Mouse (Mus musculus) layer of hippocampus, postnatal 25 days (tissue): Measurements from ENCODE around the gene Gm45711. TPM values are rescaled to one million over a fixed set of nuclear protein-coding genes. Genes with fewer than 3 reads are reported as not detected.
"Not testable (repeated sequence)": the region's sequence is repeated elsewhere in the genome, so short reads cannot be mapped to it uniquely, and the experiment has no call there.

Experiments
- DNase-seq, 2 experiments: peaks; one replicate each; pipeline ENCODE4 v3.0.0; 2022; ENCODE audit warnings: mixed read lengths in 2 of 2, low spot score in 1 of 2; ENCODE audit errors: extremely low spot score in 1 of 2
- total RNA-seq, 2 experiments: library from RNA; stranded (reverse); gene quantifications; 2 replicates each; pipeline ENCODE4 v1.2.3; 2021

Gm45711 gene
- not detected for total RNA-seq

DNA sequence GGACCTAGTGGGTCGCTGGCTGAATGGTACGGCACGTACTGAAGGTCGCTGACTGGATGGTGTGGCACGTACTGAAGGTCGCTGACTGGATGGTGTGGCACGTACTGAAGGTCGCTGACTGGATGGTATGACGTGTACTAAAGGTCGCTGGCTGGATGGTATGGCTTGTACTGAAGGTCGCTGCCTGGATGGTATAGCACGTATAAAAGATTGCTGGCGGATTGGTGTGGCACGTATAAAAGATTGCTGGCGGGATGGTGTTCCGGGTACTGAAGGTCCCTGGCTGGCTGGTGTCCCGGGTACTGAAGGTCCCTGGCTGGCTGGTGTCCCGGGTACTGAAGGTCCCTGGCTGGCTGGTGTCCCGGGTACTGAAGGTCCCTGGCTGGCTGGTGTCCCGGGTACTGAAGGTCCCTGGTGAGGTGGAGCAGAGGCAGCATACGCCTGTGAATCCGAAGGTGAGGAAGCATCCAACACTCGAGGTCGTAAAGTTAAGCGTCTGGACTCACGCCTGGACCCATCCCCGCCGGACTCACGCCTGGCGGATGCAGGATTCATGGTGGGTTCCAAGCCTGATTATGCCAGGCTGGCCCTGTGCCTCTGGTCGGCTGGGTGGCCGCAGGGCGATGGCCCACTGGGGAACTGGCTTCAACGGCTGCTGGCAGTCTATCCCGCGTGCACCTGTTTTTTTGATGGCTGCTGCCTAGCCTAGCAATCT, at the start of gene Gm45711, which contains the start of gene Cmtm1:
Gm45711 (minus strand) TSS at position 641 of the 715 bp plus-strand sequence.
Cmtm1 (minus strand) TSS at position 705 of the 715 bp plus-strand sequence.
- DNase-seq: not testable (repeated sequence)

DNA sequence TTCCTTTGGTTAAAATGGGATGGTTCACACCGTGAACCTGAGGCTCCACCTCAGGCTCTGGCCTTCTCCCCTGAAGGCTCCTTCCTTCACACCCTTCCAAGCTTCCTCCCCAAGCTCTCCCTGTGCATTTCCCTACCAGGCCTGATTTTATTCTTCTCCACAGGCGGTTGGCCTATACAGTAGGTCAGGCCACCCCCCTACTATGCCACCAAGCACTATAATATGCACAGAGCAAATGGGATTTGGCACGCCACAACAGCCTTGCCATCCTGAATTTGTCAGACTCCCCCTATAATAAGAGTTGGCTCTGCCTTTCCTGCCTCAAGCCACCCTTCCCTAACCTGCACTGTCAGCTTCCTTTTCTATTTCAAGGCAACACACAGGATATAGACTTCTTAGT, 48.8 kb upstream of the Gm45711 start:
- no peak for DNase-seq

DNA sequence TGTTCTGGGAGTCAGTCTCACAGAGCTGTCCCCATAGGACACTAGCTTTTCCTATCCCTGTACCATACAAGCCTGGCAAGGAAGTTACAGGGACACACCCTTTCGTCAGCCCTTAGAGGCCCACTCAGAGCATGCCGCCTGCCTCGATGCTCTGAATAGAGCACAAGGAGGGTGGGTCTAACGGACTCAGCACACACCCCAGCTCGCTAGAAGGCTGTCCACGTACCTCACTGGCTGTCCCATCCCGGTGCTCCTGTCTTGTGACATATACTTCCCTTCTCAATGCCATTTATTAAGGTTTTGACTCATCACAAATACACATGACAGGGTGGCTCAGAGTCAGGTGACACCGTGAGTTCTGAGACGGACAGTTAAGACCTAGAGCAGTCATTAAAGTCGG, 44.6 kb upstream of the Gm45711 start:
- no peak for DNase-seq

DNA sequence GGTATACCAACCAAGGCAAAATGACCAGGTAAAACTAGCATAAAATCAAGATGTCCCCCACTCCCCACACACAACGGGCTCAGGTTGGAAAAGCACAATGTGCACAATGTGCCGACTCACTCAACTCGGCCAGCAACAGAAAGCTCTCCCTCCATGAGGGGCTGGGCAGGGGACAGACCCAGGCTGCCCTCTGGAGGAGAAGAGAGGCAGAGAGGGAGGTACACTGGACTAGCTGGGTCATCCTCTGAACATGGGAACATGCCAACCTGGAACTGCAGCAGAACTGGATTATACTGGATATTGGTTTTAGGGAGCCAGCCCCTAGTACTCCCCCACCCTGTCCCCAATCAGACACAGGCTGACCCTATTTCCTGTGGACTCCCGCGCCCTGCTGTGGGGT, 43.3 kb upstream of the Gm45711 start:
- DNase-seq: no peak

DNA sequence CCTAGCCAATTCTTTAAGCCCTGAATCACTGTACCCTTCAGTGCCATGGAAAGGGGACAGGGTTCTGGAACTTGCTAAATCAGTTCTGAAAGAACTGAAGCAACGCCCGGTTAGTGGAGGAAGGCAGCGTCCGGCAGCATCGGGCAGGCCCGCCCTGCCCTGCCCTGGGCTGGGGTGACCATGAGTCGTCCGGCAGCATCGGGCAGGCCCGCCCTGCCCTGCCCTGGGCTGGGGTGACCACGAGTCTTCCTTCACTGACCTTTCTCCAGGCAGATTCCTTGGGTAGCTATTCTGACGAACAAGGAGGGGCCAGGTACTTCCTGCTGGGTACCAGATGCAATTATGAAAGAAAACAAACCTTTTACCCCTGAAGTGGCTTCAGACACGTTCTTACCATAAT, 40.2 kb upstream of the Gm45711 start:
- DNase-seq: no peak

DNA sequence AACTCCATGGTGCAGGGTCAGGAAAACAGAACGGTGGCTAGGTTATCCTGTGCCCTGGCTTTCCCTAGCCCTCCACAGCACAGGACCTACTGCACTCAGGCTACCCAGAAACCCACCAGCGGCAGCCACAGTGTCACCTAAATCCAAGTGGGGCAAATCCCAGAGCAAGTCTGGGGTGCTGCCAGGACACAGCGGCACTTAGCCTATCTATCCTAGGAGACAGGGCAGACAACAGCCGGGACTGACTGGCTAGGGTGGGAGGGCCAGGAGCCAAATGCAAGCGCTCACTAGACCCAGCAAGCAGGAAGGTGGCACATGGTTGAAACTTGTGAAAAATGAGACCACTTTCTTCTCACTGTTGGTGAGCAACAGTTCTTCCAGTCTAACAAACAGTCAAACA, 39.1 kb upstream of the Gm45711 start:
- no peak for DNase-seq

DNA sequence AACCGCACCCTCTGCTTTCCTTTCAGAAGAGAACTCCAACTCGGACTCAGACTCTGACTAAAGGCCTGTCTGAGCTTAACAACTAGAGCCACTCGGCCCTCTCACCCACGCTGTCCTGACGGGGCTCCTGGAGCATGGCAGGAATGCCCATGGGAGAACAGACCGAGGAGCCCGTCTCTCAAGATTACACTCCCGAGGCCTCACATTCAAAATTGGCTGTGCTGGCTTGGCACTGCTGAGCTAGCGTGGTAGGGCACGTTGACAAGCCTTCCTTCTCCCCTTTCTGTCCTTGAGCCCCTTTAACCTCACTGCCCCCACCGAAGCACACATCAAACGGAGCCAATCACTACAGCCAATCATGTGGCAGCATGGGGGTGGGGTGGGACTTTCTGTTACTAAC, 36.8 kb upstream of the Gm45711 start:
- no peak for DNase-seq

DNA sequence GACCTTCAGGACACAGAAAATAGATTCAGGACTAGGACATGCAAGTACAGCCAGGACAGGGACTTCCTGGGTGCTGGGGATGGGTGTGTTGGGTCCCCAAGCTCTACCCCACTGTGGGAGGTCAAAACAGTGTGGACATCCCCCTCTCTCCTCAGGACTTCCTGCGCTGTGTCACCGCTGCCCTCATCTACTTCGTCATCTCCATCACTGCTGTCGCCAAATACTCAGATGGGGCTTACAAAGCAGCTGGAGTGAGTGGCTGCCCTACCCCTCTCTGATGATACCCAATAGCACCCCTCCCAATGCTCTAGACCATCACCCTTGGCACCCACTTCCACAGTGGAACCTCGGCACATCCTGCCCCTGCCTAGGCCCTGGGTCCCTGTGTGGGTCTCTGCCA, 34.7 kb upstream of the Gm45711 start:
- DNase-seq: no peak

DNA sequence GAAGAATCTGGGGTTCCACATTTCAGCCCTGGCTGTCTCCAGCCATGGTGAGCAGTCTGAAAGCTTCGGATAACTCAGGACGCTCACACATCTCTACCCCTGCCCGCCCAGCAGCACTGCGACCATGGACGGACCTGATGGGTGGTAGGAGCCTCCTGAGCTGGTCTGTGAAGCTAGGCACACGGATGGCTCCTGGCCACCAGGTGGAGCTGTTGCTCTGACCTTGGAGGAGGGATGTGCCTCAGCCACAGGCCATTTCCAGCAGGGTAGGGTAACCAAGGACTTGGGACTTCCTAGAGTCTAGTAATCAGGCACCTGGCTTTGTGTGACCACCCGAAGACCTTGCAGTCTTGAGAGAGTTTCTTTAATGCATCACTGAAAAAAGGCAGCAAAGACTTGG, 34.1 kb upstream of the Gm45711 start:
- peak; percentile 84 to 94 for DNase-seq

DNA sequence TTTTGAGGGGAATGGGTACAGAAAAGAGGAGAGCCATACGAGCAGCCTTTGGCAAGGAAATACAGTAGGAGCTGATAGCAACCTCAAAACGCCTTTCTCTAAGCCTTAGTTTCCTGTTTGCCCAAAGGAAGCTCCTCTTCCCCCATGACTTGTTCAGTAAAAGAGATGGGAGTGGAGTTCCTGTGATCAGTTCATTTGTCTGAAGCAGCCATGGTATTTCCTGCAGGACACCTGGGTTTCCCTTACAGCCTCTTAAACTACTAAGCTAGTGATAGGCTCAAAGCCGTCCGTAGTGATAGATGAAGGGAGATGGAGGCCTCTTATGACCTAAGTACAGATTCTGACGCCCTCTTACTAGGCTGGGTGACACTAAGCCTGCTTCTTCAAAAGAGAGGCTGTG, 32.5 kb upstream of the Gm45711 start:
- DNase-seq: no peak

DNA sequence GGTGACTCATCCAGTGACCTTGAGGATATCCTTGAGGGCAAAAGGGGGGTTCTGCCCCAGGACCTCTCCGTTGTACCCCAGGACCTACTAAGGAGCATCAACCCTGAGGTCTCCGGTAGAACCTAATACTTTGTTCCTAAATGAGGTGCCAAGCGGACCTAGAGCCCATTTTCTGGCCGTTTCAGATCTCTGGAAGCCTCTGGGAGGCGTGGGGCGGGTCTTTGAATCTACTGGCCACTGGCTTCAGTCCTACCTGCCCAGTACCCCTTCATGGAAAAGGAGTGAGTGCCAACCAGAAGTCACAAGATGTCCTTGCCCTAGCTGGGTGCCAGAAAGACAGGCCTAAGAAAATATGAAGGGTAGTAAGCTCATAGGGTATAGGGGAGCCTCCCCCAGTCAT, 31.8 kb upstream of the Gm45711 start:
- no peak for DNase-seq

DNA sequence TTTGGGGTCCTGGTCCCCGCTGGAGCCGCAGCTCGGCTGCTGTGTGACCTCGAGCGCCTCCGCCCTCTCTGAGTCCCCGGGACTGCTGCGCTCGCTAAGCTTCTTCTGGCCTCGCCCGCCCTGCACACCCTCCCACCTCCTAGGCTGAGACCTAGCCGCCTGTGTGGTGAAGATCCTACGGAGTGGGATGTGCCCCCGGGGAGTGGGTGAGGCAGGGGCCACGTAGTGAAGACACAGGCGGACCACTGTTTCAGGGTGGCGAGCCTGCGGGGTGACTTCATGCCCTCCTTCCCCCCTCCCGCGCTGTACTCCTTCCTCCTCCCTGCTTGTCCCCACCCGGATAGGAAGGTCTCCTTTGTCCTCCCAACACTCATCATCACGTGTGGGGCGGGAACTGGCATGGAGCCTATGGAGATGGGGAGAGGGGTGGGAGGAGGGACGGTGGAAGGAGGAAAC, 31.3 kb upstream of the Gm45711 start:
- peak in 1 of 2 experiments; percentile 28 for DNase-seq

DNA sequence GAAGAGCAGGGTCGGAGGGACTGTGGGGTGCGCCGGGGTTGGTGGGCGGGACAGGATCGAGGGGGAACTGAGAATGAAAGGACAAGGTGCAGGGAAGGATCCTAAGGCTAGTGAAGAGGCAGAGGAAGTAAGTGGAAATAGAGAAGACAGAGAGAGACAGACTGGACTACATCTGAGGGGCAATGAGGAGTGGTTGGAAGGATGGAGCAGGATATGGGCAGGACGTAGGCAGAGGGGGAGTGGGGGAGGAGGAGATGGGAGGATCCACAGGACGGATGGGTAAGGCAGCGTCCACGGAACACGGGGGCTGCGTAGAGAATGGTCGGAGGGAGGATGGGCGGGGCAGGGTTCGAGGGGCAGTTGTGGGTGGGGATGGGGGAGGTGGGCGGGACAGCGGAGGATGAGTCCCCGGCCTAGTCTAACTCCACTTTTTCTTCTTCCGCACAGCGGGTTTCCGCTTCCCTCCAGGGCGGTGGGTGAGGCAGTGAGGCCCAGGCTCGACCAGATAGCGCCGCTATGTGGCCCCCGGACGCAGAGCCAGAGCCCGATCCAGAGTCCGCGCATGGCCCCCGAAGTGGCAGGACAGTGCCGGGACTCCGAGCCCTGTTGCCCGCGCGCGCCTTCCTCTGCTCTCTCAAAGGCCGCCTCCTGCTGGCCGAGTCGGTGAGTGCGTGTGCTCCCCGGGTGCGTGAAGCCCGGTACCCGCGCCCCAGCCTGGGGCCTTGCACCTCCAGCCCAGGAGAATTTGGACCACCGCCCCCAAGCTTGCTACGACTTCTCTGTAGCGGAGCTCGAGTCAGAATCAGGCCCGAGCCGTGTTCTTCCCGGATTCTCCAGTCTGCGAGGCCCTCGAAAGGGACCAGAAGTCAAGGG, 30.6 kb upstream of the Gm45711 start:
- DNase-seq: peak; percentile 50 to 65

DNA sequence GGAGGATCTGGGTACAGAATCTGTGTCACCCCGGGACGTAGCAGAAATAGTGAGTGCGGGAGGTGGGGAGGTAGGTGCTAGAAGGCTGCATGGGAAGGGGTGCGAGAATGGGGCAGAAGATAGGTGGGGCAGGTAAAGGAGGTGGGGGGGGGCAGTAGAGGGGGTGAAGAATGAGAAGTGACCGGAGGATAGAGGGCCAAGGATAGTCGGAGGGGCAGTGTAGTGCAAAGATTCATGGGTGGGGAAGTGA, 30.0 kb upstream of the Gm45711 start:
- DNase-seq: no peak

DNA sequence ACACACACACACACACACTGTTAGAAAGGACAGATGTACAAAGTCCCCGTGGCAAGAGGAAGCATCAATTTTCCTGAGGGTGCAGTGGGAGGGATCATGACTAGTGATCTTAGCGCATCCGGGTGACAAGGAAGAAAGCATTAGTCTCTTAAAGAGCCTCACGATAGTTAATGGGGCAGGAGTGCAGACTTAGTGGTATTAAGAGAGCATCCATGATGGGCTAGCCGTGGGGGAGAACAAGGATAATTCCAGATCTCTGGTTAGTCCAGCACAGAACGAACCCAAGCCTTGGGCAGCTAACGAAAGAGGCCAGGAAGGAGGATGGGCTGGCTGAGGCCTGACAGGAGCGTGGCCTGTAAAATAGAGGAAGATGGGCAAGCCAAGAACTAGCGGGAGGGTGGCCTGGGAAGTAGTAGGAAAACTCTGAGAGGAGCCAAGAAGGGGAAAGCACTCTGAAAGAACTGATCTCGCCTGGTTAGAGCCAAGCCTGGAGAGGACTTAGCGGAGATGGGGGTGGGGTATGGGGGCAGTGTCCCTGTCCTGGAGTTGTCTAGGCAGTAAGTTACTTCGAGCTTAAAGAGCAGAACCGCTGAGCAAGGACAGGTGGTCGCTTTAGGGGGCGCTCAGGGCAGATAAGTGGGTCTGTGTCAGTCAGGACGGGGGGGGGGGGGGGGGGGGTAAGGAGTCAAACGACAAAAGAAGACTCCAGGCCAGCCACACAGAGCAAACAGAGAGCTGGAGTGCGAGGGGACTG, 29.5 kb upstream of the Gm45711 start, which contains the start of gene Cmtm3:
Cmtm3 (plus strand) TSS at position 182 of the 754 bp plus-strand sequence.
- no peak for DNase-seq

DNA sequence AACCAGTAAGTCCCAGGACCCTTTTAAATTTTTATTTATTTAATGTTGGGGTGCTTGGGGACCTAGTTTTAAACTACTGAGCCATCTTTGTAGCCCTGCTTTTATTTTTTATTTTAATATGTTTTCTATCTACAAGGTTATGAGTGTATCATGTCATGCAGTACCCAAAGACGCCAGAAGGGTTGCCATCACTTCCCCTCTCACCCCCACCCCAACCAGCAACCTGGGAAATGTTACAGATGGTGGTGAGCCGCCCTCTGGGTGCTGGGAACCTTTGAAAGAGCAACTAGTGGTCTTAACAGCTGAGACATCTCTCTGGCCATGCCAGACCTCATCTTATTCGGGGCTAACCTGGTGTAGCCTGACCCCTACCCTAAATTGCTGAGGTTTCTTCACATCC, 28.0 kb upstream of the Gm45711 start:
- DNase-seq: no peak

DNA sequence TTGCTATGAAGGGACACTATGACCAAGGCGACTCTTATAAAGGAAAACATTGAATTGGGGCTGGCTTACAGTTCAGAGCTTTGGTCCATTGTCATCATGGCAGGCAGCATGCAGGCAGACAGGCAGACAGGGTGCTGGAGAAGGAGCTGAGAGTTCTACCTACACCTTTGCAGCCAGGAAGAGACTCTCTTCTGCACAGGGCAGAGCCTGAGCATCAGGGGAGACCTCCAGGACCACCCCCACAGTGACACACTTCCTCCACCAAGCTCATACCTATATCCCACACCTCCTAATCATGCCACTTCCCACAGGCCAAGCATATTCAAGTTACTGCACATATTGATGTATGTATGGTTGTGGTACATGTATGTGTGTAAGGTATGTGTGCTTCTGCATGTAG, 26.9 kb upstream of the Gm45711 start:
- DNase-seq: no peak

DNA sequence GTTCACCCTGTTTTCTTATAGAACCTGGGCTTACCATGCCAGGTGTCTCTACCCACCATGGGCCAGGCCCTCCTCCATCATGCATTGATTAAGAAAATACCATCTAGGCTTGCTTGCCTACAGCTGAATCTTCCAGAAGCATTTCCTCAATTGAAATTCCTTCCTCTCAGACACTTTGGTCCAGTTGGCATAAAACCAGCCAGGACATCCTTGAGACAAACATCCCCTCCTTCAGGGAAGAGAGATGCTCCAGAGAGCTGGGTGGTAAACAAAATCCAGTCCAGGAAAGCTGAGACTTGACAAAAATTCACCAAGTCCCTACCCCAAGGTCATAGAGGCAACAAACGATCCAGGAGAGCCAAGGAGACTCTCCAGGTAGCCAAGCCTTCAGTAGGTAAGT, 24.3 kb upstream of the Gm45711 start:
- DNase-seq: no peak

DNA sequence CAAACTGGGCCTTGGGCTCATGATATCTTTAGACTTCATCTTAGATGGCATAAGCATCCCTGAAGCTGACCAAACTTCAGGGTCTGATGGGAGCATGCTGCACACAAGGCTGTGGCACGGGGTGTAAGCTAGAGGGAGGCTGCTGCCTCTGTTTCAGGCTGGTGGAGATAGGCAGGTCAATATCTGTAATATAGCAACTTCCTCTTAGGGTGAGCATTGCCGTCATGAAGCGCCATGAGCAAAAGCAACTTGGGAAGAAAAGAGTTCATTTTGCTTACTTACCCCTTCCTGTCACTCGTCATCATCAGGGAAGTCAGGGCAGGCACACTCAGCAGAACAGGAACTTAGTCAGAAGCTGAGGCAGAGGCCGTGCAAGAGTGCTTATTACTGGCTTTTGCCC, 23.9 kb upstream of the Gm45711 start:
- DNase-seq: no peak

DNA sequence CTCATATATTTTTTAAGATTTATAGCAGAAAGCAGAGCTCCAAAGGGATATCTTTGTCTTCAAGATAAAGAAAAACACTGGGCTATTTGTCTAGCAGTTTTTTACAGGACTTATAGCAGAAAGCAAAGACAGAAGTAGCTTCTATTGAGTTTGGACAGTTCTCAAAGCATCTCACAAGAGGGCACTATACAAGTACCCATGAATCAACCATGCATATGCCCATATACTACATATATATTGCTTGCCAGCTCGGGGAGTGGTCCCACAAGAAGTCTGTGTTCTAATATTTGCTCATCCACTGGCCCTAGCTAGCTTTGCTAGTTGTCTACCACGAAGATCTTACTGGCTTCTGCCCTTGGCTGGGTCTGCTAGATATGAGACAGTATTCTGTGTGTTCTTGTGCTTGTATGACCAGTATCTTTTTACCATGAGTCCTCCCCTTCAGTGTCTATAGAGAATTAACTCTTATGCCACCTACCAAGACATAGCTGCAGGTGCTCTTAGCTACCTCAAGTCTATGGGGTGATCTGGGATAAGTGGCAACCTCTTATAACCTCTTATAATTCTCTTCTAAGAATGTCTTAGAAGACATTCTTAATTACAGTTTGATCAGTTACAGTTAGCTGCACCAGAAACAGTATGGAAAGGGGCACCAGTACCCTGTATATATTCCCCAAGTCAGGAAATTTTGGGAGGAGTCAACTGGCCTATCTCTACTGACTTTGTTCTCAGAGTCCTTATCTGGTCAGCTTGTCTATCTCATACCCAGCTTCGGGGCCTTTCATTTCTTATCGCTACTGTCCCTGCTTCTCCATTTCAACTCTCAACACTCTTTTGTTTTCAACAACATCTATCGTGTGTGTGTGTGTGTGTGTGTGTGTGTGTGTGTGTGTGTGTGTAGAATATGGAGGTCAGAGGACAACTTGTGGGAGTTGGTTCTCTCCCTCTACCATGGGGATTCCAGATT, 23.1 kb upstream of the Gm45711 start:
- no peak for DNase-seq
